Mouse (Mus musculus): Measurements from ENCODE around the gene Itpka. TPM values are rescaled to one million over a fixed set of nuclear protein-coding genes. Genes with fewer than 3 reads are reported as not detected.

Gene Itpka
- polyA plus RNA-seq, 1 experiment from 2014 or later: 4.0 TPM

GRCm38 (mm10) chr2:119744163-119745111 lies 2.3 kb downstream of the Itpka start:
- Histone ChIP-seq H3K4me1 (replicated peaks; ENCODE audit: control insufficient read depth, insufficient read depth, low read length) (peaks cover 35% of the 10 kb centered on the region), H3K9ac (ENCODE audit: low read depth, low read length) (peak overlapping the region; percentile 46), H3K4me2 (peak overlapping the region; percentile 100), H3K36me3 (ENCODE audit: control insufficient read depth, insufficient read depth, low read length) (no peaks in the 10 kb centered on the region), H3K27me3 (replicated peaks; ENCODE audit: control insufficient read depth, insufficient read depth, low read length) (peaks cover 35% of the 10 kb centered on the region), H3K27ac (ENCODE audit: low read depth, low read length) (peak overlapping the region; percentile 56), H3K4me3 (ENCODE audit: low read depth, low read length) (peak overlapping the region; percentile 78), H3K9me3 (ENCODE audit: control insufficient read depth, low read length) (no peaks in the 10 kb centered on the region)
- DNase-seq (ENCODE audit: low spot score) (peak; percentile 74), ATAC-seq (replicated peaks; ENCODE audit: low FRiP score) (peak; percentile 67)
- WGBS: 4% methylated on average over 46 of the region's 46 CpGs

GRCm38 (mm10) chr2:119745281-119745680 lies 3.1 kb downstream of the Itpka start:
- DNase-seq (ENCODE audit: low spot score): no peak
- 3% methylated on average over 1 of the region's 1 CpGs for WGBS
- H3K27me3 ChIP-seq (replicated peaks; ENCODE audit: control insufficient read depth, insufficient read depth, low read length): peaks cover 43% of the 10 kb centered on the region
- peaks cover 35% of the 10 kb centered on the region for H3K4me1 ChIP-seq (replicated peaks; ENCODE audit: control insufficient read depth, insufficient read depth, low read length)
- no peak overlapping the region for H3K9ac ChIP-seq (ENCODE audit: low read depth, low read length)
- no peak overlapping the region for H3K4me3 ChIP-seq (ENCODE audit: low read depth, low read length)
- H3K27ac ChIP-seq (ENCODE audit: low read depth, low read length): no peak overlapping the region
- peak overlapping the region; percentile 100; the same call in 1 of the 2 replicates for H3K4me2 ChIP-seq
- no peak for ATAC-seq (replicated peaks; ENCODE audit: low FRiP score)
- no peaks in the 10 kb centered on the region for H3K36me3 ChIP-seq (ENCODE audit: control insufficient read depth, insufficient read depth, low read length)
- H3K9me3 ChIP-seq (ENCODE audit: control insufficient read depth, low read length): no peaks in the 10 kb centered on the region

- H3K4me2 ChIP-seq: no peak overlapping the region
- no peaks in the 10 kb centered on the region for H3K9me3 ChIP-seq (ENCODE audit: control insufficient read depth, low read length)
- peaks cover 25% of the 10 kb centered on the region for H3K4me1 ChIP-seq (replicated peaks; ENCODE audit: control insufficient read depth, insufficient read depth, low read length)
- DNase-seq (ENCODE audit: low spot score) (no peak), ATAC-seq (replicated peaks; ENCODE audit: low FRiP score) (no peak)
- WGBS: 67% methylated on average over 7 of the region's 7 CpGs
- H3K9ac ChIP-seq (ENCODE audit: low read depth, low read length): no peak overlapping the region
- H3K36me3 ChIP-seq (ENCODE audit: control insufficient read depth, insufficient read depth, low read length): no peaks in the 10 kb centered on the region
- H3K4me3 ChIP-seq (ENCODE audit: low read depth, low read length): no peak overlapping the region
- peaks cover 53% of the 10 kb centered on the region for H3K27me3 ChIP-seq (replicated peaks; ENCODE audit: control insufficient read depth, insufficient read depth, low read length)
- H3K27ac ChIP-seq (ENCODE audit: low read depth, low read length): no peak overlapping the region
Observed at GRCm38 (mm10) chr2:119747554-119747953, 5.4 kb downstream of the Itpka start.

- 66% methylated on average over 13 of the region's 13 CpGs for WGBS
- Histone ChIP-seq H3K27me3 (replicated peaks; ENCODE audit: control insufficient read depth, insufficient read depth, low read length) (peaks cover 52% of the 10 kb centered on the region), H3K4me2 (no peak overlapping the region), H3K4me3 (ENCODE audit: low read depth, low read length) (no peak overlapping the region), H3K27ac (ENCODE audit: low read depth, low read length) (no peak overlapping the region), H3K9ac (ENCODE audit: low read depth, low read length) (no peak overlapping the region), H3K4me1 (replicated peaks; ENCODE audit: control insufficient read depth, insufficient read depth, low read length) (peaks cover 8% of the 10 kb centered on the region), H3K9me3 (ENCODE audit: control insufficient read depth, low read length) (no peaks in the 10 kb centered on the region), H3K36me3 (ENCODE audit: control insufficient read depth, insufficient read depth, low read length) (no peaks in the 10 kb centered on the region)
- DNase-seq (ENCODE audit: low spot score) (no peak), ATAC-seq (replicated peaks; ENCODE audit: low FRiP score) (no peak)
Observed at GRCm38 (mm10) chr2:119749260-119749659, 7.1 kb downstream of the Itpka start.

GRCm38 (mm10) chr2:119757601-119758100 lies 15.5 kb downstream of the Itpka start:
- peak overlapping the region; percentile 66 for H3K4me3 ChIP-seq (ENCODE audit: low read depth, low read length)
- H3K27ac ChIP-seq (ENCODE audit: low read depth, low read length): no peak overlapping the region
- no peaks in the 10 kb centered on the region for H3K9me3 ChIP-seq (ENCODE audit: control insufficient read depth, low read length)
- 5% methylated on average over 27 of the region's 31 CpGs for WGBS
- DNase-seq (ENCODE audit: low spot score) (peak; percentile 59), ATAC-seq (replicated peaks; ENCODE audit: low FRiP score) (no peak)
- H3K4me1 ChIP-seq (replicated peaks; ENCODE audit: control insufficient read depth, insufficient read depth, low read length): peaks cover 8% of the 10 kb centered on the region
- no peaks in the 10 kb centered on the region for H3K36me3 ChIP-seq (ENCODE audit: control insufficient read depth, insufficient read depth, low read length)
- peaks cover 82% of the 10 kb centered on the region for H3K27me3 ChIP-seq (replicated peaks; ENCODE audit: control insufficient read depth, insufficient read depth, low read length)
- peak overlapping the region; percentile 48 for H3K9ac ChIP-seq (ENCODE audit: low read depth, low read length)
- peak overlapping the region; percentile 99 for H3K4me2 ChIP-seq

GRCm38 (mm10) chr2:119758101-119758843 lies 16.1 kb downstream of the Itpka start:
- WGBS: under 1% methylated on average over 60 of the region's 77 CpGs
- Histone ChIP-seq H3K27me3 (replicated peaks; ENCODE audit: control insufficient read depth, insufficient read depth, low read length) (peaks cover 77% of the 10 kb centered on the region), H3K4me2 (peak overlapping the region; percentile 99), H3K36me3 (ENCODE audit: control insufficient read depth, insufficient read depth, low read length) (no peaks in the 10 kb centered on the region), H3K27ac (ENCODE audit: low read depth, low read length) (no peak overlapping the region), H3K4me1 (replicated peaks; ENCODE audit: control insufficient read depth, insufficient read depth, low read length) (peaks cover 8% of the 10 kb centered on the region), H3K9me3 (ENCODE audit: control insufficient read depth, low read length) (no peaks in the 10 kb centered on the region), H3K4me3 (ENCODE audit: low read depth, low read length) (peak overlapping the region; percentile 66), H3K9ac (ENCODE audit: low read depth, low read length) (peak overlapping the region; percentile 48)
- ATAC-seq (replicated peaks; ENCODE audit: low FRiP score): no peak; the same call in 1 of the 2 replicates
- peak; percentile 54 for DNase-seq (ENCODE audit: low spot score)

GRCm38 (mm10) chr2:119758844-119759835 lies 17.0 kb downstream of the Itpka start:
- ATAC-seq (replicated peaks; ENCODE audit: low FRiP score): no peak
- WGBS: 5% methylated on average over 44 of the region's 44 CpGs

More at GRCm38 (mm10) chr2:119758844-119759835, 17.0 kb downstream of the Itpka start:
- Histone ChIP-seq H3K36me3 (ENCODE audit: control insufficient read depth, insufficient read depth, low read length) (peaks cover 4% of the 10 kb centered on the region; the same call in 1 of the 2 replicates), H3K9ac (ENCODE audit: low read depth, low read length) (no peak overlapping the region), H3K4me3 (ENCODE audit: low read depth, low read length) (peak overlapping the region; percentile 66), H3K27me3 (replicated peaks; ENCODE audit: control insufficient read depth, insufficient read depth, low read length) (peaks cover 69% of the 10 kb centered on the region), H3K4me2 (peak overlapping the region; percentile 99), H3K27ac (ENCODE audit: low read depth, low read length) (no peak overlapping the region), H3K4me1 (replicated peaks; ENCODE audit: control insufficient read depth, insufficient read depth, low read length) (peaks cover 8% of the 10 kb centered on the region), H3K9me3 (ENCODE audit: control insufficient read depth, low read length) (no peaks in the 10 kb centered on the region)
- DNase-seq (ENCODE audit: low spot score): no peak
